Mouse (Mus musculus) cerebellum, postnatal 25 days (tissue): ENCODE results near the gene Snd1.

Experiments used
- DNase-seq, 2 experiments: peaks; one replicate each; pipeline ENCODE4 v3.0.0; 2021; ENCODE audit warnings: mixed read lengths in 2 of 2

Snd1 gene

DNA sequence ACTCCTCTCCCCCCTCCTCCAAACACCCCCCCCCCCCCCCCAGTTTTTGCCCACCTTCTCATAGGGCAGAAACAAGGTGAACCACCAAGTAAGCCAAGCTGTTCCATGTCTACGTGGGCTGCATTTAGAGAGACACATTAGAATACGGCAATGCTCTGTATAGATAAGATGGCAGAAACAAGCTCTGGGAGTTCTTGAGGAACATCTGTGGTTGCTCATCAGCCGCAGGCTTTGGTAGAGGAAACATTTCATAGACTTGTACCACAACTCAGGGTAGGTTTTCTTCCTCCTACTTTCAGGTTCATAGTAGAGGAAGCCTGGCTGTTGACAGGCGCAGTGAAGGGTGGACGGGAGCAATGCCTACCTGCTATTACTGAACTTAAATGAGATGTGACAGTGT, 124.2 kb downstream of the Snd1 start:
- DNase-seq: no peak

DNA sequence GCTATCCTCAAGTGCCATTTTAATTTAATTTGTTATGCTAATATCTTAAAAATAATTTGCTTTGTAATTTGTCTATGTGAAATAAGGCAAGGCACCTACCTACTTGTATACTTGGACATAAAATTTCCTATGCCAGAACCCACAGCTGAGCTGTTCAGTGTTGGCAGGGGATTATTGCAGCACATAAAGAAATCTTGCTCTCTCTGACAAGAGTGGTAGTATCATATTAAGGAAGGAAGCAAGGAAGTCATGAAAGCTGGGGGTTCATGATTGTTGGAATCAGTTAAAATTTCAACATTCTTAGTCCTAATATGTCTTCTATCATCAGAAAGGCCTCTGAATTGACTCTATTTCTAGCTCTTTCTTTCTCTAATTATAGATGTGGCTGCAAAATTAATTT, 125.5 kb downstream of the Snd1 start:
- DNase-seq: no peak

DNA sequence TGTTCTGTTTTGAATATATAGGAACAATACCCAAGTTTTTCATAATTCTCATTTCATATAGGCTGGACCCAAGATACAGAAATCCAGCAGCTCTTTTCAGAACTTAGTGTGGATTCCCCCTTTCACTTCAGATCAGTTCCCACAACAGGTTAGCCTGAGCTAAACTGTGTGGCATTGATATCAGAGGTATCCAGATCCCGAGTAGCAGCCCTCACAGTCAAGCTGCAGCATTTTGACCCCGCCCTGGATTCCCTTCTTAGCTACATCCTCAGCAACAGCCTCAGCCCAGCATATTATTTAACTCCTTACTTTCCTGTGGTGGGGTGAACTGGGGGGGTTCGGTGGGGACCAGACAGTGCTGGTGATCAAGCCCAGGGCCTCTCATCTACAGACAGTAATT, 128.5 kb downstream of the Snd1 start:
- no peak for DNase-seq

DNA sequence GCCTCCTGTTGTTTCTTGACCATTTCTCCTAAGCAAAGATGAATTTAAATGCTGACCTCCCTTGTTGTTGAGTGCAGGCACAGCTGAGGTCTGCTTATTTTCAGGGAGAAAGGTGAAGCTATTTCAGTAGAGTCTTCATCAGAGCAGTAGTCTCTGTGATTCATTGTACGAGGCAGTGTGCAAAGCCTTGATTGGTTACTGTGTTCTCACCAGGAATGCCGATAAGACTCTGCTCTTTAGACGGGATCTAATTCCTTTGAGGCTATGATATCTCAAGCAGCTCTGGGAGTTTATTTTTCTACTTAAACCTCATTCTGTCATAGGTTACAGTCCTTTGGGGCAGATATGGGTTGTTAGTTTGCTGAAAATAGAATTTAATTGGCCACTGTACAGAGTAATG, 128.9 kb downstream of the Snd1 start:
- no peak for DNase-seq

DNA sequence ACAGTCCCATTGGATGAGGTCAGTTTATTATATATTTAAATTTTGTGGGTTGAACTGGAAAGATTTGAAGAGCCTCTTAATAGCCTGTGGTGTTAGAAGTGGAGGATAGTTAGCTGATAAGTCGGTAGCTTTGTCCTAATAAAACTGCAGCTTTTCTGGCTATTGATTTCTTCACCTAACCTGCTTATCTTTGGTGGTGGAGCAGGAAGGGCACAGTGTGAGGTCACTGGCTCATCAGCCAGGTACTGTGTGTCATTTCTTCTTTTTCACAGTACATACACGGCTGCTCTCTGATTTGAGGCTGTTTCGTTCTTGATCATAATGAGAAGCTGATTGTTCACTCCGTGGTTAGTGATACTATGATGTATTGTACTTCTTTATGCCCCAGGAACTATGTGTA, 134.4 kb downstream of the Snd1 start:
- DNase-seq: no peak

DNA sequence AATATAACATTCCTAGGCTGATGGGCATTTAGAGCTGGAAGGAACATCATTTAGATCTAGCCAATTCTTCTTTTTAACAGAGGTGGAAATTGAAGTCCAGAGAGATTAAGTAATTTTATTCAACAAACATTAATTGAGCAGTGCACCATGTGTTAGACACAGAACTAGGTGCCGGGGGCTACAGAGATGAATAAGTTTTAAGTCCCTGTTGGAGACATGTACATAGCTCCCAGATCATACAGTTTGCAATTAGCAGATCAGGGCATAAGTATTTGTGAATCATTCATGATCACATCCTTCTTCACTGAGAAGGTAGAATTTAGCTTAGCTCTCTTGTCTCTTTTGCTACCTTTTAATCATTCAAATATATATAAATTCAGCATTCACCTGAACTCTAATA, 135.2 kb downstream of the Snd1 start:
- DNase-seq: no peak

DNA sequence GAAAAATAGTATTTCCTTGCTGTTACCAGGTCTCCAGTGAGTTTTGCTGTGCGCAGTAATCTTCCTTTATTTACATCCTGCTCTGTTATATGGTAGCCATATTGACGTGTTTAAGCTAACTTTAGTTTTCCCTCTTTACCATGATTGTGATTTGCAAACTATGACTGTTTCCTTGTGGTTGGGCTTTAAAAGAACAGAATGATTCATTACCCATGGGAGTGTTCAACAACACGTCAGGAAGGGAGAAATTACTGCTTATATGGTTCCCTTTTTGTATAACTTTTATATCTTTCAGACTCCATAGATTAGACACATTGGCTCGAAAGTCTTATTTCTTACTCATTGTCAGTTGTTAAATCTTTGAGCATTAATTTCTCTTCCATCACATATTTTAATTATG, 138.5 kb downstream of the Snd1 start:
- no peak for DNase-seq

DNA sequence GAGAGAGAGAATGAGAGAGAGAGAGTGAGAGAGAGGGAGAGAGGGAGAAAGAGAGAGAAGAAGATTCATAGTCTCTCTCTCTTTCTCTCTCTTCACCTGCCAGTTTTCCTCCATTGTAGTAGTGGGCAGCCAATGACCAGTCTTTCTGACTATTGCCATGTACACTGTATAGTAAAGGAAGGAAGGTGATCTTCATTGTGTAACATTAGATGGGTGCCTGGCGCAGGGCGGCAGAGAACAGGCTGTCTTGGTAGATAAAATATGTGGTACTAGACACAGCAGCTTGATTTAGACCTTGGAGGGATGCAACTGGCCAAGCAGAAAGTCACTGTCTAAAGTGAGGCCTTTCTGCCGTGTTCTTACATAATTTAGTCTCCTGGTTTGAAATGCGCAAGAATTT, 139.9 kb downstream of the Snd1 start:
- DNase-seq: no peak

DNA sequence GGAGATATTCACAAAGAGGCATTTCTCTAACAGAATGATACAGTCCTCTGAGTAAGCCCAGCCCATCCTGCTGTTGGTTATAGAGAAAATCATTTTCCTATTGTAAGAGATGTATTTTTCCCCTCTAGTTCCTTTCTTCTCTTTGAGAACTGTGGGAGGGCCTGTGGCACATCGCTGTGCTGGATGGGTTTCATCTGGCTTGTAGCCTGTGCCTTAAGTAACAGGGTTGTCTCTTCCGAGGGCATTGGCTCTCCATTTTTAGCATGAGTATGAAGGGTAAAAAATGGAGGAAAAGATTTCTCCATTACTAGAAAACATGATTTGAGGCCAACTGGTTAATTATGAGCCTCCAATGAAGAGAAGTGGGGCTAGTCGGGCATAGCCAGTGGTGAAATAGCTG, 140.5 kb downstream of the Snd1 start:
- DNase-seq: peak in 1 of 2 experiments; percentile 46

DNA sequence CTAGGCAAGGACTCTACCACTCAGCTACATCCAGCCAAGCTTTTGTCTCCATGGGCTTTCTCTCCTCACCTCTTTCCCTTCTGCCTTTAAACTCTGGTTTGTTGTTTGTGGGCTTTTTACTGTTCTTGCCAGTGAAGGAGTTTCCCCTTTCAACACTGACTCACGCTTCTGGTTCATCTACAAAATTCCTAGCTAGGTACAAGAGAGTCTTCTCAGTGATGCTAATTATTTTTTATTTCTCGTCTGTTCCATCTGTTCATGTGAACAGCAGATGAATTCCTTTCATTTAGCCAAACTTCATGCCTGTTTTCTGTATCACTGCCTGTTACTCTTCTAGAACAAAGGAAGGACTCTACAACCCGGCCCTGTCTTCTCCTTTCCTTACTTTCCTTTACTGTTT, 141.0 kb downstream of the Snd1 start:
- no peak for DNase-seq

DNA sequence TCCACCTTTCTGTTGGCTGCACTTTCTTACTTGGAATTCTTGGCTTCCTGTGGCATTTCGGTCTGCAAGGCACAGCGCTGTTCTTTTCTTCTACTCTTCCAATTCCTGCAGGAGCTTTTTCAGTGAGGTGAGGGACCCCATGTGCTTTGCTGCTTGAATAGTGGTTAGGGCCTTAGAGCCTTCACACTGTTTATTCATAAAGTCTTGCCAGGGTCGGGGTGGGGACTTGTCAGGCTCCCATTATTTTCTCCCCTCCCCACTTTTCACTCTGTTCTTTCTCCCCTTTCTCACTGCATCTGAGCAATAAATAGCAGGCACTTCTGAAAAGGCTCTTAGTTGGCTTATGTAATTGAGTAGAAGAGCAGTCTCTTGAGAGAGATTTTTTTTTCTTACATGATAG, 143.4 kb downstream of the Snd1 start:
- no peak for DNase-seq

DNA sequence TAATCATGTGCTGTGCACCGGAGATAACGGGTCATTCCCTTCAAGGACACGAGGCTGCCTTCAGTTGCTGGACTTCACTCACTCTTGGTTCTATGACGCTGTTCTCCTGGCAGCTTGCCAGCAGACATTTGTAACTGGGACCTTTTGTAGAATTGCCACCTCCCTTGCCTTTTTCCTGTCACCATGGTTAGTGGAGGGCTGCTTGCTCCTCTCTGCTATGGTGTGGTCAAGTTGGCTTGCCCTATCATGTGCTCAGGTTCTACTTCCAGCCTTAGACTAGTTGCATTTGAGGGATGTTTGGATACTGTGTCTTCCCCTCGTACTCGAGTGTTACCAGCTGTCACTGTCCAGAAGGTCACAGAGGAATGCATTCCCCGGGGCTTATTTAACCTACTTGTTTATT, 143.8 kb downstream of the Snd1 start:
- DNase-seq: peak; percentile 60 to 69

DNA sequence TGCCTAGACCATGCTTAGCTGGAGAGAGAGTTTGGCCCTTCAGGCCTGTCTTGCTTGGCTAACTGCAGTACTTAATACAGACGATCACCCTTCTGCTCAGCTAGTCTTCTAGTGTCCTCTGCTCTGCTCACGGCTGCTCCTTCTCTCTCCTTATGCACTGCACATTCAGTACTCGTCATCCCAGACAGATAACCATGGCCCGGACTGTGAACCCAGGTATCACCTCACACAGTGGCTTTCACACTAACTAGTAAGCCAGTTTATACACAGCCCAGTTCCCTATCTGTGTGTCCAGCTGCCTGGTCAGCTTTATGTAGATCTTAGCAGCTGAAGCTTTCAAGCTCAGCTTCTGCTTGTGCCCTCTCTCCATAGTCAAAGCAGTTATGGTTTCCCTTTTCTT, 146.5 kb downstream of the Snd1 start:
- no peak for DNase-seq

DNA sequence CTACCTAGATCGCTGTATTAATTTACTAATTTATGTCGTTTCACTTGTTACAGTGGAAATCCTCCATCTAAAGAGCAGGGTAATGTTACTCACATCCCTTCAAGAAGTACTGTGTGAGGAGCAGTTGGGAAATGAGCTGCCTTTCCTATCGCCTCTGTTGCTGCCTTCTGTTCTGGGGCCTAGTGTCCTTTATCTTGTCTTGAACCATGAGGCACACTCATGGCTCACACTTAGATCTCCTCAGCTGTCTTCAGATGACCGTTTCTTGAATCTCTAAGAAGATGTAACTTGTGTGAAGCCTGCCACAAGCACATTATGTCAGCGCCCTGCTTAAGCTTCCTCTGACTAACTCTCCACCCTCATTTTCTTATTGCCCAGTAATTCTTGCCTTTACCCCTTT, 147.0 kb downstream of the Snd1 start:
- no peak for DNase-seq

DNA sequence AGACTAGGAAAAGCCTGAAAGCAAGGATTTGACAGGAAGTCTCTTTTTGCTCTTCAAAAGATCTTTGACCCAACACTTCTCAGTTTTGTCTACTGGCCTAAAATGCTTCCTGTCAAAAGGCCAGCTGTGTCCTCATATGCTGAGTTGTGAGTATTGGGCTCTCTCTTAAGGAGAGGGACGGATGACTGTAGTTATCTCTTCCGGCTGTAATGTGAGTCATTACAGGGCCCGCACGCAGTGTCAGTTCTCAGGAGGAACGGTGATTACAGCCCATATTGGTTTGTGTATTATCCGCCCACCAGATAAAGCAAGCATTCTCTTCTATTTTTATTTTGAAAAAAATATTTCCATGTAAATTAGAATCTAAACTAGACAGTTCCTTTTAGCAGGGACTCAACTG, 147.6 kb downstream of the Snd1 start:
- DNase-seq: no peak

DNA sequence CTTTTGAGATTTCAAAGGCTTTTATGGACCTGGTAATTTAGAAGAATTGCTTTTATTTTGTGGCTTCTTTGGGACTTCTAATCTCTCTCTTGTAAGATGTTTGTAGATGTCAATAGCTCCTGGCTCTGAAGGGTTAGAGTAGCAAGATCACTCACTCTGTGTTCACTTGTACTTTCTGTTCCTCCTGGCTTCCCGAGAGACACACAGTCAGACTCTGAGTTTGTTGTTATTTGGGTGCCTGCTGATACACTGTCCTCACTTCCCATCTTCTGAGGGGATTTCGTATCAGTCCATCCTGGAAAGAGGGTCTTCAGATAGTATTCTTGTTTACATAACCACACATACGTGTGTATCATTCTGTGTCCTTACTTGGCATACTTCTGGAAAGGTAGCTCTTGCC, 148.0 kb downstream of the Snd1 start:
- no peak for DNase-seq

DNA sequence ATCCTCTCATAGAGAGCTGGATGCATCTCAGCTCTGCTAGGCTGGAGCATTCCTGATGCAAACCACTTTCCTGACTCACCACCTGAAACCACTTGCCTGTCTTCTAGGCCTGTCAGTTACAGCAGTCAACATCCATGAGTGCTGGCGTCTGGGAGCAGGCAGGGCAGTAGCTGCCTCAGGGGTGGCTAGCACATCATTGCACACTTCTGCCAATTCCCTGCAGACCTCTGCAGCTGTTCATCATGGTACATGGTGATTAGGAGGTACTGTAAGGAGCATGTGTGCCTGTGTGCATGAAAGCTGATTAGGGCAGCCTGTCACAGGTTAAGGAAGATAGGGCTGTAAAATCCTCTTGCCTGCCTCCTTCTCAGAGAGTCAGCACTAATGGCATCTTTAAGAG, 153.5 kb downstream of the Snd1 start:
- DNase-seq: no peak

DNA sequence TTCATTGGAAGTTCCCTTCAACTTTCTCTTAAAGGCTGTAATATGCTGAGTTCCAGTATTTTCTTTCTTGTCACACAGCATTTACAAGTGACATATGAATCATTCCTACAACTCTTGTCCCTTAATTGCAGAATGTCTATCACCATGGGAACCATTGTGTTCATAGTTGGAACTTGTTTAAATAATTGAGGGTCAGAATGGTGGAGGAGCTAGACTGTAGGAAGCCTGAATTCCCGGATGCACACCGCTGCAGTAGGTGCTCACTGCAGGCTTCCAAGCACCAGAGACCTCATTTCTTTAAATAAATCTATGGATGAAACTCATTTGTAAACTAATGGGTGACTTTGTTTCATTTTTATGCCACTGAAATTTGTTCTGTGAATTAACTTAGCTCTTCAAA, 154.9 kb downstream of the Snd1 start:
- no peak for DNase-seq

DNA sequence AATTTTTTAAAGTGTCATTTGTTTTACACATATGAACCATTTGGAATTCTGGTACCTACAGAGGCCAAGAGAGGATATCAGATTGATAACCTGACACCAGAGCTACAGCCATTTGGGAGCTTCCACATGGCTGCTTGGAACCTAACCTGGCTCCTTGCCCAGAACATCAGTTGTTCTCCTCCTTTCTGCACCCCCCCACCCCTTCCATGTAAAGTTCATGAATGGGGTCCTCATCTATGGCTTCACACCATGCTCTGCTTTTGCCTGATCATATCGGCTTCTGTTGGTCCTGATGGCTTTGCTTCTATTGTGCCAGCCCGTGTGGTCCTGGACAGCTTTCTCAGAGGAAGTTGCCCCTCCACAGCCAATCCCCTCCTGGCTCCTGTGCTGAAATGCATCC, 156.0 kb downstream of the Snd1 start:
- no peak for DNase-seq

DNA sequence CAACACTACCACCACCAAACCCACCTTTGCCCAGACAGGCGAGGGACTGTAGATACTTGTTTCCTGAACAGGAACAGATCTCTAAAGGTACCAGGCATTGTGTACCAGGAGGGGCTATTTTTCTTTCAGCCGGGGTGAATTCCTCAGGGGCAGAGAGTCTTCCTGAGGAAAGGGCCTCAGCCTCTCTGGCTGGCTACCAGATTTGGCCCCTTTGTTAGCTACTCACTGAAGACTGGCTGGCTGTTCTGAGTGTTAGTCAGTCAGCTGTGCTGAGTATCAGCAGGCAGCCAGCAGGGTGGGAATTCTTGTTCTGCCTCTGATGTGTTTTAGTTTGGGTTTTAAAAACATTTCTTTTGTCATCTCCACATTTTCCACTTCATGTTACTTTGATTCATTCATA, 158.2 kb downstream of the Snd1 start:
- DNase-seq: peak in 1 of 2 experiments; percentile 20

DNA sequence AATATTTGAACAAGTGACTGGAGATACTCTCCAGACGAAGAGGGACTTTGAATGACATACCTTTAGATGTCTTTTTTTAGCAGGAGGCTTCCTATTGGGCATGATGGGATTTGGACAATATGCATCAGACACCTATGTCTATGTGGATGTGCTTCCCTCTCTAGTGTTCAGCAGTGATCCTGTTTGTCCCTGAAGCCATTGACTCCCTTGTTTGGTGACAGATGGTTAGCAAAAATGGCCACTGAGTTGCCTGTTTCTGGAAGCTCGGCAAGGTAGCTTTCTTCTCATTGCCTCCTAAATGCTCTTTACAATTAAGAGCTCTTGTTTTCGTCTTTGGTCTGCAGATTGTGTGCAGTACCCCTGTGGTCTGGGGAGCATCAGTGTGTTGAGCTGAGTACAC, 158.7 kb downstream of the Snd1 start:
- DNase-seq: peak; percentile 38 to 42

DNA sequence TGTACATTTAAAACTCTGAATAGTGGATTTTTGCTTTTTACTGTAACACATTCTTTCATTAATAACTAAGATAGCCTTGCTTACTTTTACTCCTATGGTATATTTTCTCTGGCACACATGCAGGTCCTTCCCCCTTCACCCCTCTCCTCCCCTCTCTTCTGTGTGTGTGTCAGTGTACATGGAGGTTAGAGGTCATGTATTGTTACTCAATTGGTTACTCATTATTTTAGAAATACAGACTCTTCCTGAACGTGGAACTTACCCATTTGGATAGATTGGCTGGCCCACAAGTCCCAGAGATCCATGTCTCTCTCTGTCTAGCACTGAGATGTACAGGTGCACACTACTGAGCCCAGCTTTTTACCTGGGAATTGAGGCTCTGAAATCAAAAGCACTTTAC, 160.2 kb downstream of the Snd1 start:
- no peak for DNase-seq

DNA sequence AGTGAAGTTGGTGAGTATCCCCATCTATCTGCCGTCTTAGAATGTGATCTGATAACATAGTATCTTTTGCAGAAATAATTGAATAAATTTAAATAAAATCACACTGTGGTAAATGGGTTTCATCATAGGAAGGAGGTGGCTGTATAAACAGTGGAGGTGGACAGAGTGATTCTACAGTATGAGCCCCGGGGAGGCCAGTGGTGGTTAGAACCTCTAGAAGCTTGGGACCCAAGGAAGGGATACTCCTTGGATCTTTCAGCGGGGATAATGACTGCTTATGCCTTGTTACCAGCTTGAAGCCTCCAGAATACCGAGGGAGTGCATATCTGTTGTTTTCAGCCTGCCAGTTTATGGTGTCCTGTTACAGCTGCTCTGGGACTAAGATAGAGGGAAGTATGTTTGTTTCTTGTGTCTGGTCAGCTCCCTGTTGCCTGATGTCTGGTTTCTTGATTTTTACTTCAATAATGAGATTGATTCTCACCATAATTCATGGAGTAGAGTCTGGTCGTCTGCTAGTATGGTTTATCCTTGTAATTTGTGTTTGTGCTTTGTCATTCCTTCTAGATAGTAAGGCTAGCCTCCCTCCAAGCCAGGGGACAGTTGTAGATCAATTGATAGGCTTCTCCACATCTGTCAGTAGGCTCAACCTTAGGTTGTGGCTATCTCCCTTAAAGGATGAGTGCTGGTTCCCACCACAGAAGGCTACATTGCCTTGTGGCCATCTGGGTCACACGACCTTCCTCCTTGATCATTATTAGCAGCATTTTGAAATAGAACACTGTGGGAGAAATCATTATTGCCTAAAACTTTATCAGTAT, 160.8 kb downstream of the Snd1 start:
- DNase-seq: no peak

DNA sequence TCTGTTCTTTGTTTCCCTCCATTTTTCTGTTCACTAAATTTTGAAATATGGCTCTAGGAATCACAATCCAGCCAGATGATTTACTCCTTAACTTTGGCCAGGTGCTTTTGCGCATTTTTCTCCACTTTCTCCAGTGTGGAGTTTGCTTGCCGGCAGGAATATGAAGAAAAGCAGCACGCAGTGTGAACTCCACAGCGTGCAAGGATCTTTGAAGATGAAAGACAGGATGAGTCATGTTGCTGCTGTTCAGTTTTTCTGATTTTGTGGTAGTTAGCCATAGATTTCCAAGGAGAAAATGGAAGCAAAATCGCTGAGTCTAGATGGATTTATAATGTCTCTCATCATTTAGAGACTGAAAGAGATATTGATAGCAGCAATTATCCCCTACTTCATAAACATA, 165.1 kb downstream of the Snd1 start:
- DNase-seq: no peak

DNA sequence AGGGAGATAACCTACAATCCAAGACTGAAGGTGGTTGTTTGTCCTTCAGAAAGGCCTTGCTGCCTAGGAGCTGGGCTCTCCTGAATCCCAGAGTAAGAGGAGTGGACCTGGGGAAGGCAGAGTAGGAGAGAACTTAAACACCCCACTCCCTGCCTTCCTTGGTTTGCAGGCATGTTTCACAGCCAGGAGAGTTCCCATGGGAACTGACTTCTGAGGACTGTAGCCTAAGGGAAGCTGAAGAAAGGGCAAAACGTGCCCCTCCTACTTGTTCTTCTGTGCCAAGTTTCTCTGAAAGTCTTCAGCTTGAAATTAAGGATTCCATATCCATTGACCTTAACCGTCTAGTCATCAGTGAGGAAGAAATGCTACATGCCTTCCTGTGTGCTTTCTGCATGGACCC, 168.0 kb downstream of the Snd1 start:
- no peak for DNase-seq
